ENCODE assay signal across 24 mouse cellular contexts in genomic region chr4:68922504-68922903, GRCm38 (mm10). TPM values are rescaled to one million over a fixed set of nuclear protein-coding genes. Genes with fewer than 3 reads are reported as not detected.
"Had no signal": no experiment of that assay in that cellular context is flagged by ENCODE, and none has a peak within 500 bp of the region (broad histone marks: within the 10 kb centered on the region; RNA-seq: fewer than 3 reads in every experiment).

No protein-coding gene starts in this region.

- DNase-seq: cerebellum, adult 2 months; cerebellum, adult 8-10 months; cerebellum, adult 9-10 months; cerebellum, adult 9-11 months; cerebellum, postnatal 10 days; cerebellum, postnatal 14 days; cerebellum, postnatal 25 days; cerebellum, postnatal 36 days; embryo, embryonic 11 days; forebrain, postnatal 0 days; gastrocnemius, adult 2 months; gastrocnemius, postnatal 10 days; gastrocnemius, postnatal 14 days; gastrocnemius, postnatal 25 days; heart, adult 18-20 months; heart, adult 2 months had no signal

- ATAC-seq: forebrain, embryonic 13.5 days; forebrain, embryonic 14.5 days; forebrain, embryonic 15.5 days; forebrain, embryonic 16.5 days; forebrain, postnatal 0 days had no signal

RNA-seq across cellular contexts. Expression of gene Brinp1, which starts 31.7 kb away (rescaled TPM):
- total RNA-seq: common myeloid progenitor, adult 5-6 weeks; gastrocnemius, adult 18-20 months; gastrocnemius, adult 2 months; granulocyte monocyte progenitor cell, adult 5-6 weeks had no signal
- polyA plus RNA-seq: erythroblast, embryonic 14.5 days had no signal
